Mouse (Mus musculus) urinary bladder, postnatal 36 days (tissue): ENCODE measurements around the gene Sh3bp5.

Experiments used
- DNase-seq, 2 experiments: peaks; one replicate each; pipeline ENCODE4 v3.0.0; 2022; ENCODE audit warnings: low spot score in 2 of 2, mixed read lengths in 1 of 2

Gene Sh3bp5

DNA sequence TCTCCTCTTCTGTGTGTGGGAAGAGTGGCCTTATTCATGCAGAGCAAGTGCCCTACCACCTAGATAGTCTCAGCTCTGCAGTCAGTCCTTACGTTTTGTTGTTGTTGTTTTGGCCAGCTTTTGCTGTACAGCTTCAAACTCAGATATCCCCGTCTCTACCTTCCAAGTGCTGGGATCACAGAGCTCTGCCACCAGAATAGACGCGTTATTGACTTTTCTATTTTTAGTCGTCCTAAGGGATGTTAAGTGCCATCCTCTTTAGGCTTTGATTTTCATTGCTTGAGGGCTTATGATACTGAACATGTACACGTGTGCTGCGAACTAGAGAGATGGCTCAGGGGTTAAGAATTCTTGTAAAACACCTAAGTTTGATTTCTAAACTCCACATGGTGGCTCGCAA lies 92.6 kb downstream of the Sh3bp5 start:
- DNase-seq, result no peak

DNA sequence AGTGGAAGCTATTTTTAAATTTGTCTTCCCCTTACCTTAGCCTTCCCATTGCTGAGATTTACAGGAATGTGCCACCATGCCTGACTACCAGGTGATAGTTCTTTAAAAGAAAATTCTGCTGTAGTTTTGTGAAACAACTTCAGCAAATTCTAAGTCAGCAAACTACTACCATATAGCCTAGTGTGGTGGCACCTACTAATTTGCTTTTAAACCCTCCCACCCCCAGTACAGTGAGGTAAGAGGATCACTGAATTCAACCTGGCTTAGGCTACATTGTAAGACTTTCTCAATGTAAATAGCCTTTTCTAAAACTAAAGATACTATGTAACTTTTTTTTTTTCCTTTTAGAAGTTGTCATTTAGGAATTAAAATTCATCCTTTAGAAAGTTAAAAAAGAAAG lies 97.9 kb downstream of the Sh3bp5 start:
- no peak for DNase-seq

DNA sequence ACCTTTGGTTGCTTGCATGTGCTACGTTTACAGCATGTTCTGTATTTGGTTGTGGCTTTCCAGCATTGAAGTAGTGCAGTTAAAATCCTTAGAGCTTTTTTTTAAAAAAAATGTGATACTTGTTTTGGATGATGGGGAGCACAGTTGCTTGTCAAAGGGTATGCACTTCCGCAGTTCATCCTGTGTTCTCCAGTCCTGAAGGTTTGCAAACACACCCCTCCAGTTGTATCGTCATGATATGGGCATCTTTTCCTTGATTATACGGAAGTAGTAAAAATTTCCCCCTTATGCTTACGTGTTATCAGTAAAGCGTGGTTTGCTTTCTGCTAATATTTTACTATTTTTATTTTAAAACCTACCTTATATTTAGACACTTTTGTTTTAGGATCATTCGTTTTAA lies 98.5 kb downstream of the Sh3bp5 start:
- DNase-seq, result no peak

DNA sequence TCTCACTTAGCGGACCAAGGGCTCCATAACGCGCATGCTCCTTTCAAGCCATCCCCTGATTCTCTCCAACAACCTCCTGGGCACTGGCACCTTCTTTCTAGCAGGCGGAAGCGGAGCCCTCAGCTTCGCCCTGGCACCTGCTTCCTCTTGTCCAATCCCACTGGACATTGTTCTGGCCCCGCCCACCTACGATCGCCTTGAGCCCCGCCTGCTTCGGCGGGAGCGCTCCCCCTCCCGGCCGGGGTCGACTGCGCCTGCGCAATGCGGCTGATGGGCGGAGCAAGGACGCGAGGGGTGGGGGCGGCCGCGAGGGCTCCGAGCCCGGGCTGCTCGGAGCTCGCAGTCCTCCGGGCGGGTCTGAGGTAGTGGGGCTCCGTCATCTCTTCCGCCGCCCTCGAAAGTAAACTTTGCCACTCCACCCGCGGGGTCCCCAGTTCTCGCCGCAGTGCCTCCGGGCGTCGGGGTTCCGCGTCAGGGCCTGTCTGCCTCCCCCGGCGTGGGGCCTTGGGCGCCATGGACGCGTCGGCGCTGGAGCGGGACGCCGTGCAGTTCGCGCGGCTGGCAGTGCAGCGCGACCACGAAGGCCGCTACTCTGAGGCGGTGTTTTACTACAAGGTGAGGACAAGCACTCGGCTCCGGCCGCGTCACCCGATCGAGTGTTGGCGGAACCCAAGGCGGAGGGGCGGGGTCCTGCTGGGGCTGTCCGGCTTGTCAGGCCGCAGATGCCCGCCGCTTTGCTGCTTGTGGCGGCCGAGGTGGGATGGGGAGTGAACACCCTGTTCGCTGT lies 99.3 kb downstream of the Sh3bp5 start, which contains the start of gene Capn7:
Capn7 (plus strand) TSS at position 270 of the 787 bp plus-strand sequence.
- peak; percentile 96 to 98 for DNase-seq

GRCm38 (mm10) chr14:31335765-31336164 lies 100.1 kb downstream of the Sh3bp5 start:
- DNase-seq, result no peak

- DNase-seq, result no peak
Observed at GRCm38 (mm10) chr14:31330957-31331356, 104.9 kb downstream of the Sh3bp5 start.

DNA sequence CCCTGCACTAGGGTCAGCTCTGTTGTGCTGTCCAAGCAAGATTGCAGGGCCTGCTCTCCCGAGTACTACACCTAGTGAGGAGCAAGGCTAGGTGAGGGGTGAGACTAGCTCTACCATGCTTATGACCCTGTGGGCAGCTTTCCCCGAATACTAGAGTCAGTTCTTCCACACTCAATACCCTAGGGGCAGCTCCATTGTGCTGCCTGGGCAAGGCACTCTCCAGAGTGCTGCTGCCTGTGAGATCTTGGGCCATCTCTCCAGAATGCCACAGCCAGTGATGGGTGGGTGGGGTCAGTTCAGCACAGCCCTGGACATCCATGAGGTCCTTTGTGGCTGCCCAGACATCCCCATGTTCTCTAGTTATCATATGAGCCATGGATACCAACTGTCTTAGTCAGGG lies 106.1 kb downstream of the Sh3bp5 start:
- DNase-seq, result no peak

DNA sequence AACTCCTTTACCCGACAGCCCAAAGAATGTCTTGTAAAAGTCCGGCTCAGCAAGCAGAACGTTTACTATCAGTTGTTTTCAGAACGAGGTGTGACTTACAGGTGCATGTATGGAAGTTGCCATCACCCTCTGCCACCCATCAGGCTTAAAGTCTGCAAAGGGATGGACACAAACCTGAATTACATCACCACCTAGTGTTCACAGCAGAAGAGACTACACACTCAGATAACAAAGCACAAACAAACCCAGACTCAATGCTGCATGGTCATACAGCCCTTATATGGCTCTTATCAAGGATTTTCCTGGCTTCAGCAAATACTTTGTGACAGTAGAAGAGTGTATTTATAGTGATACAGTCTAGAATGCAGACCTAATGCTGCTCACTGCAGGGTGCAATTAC lies 108.2 kb downstream of the Sh3bp5 start:
- no peak for DNase-seq

GRCm38 (mm10) chr14:31327196-31327595 lies 108.7 kb downstream of the Sh3bp5 start:
- no peak for DNase-seq

DNA sequence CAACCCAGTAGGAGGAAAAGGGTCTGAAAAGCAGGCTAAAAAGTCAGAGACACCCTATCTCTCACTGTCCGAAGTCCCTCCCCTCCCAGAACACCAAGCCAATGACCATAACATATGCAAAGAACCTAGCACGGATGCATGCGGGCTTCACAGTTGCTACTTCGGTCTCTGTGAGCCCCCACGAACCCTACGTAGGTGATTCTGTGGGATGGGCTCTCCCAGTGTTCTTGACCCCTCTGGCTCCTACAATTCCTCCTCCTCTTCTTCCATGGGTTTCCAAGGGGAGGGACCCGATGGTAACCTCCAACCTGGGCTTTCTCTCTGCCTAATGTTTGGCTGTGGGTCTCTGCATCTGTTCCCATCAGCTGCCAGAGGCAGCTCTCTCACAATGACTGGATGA lies 109.1 kb downstream of the Sh3bp5 start:
- no peak for DNase-seq

DNA sequence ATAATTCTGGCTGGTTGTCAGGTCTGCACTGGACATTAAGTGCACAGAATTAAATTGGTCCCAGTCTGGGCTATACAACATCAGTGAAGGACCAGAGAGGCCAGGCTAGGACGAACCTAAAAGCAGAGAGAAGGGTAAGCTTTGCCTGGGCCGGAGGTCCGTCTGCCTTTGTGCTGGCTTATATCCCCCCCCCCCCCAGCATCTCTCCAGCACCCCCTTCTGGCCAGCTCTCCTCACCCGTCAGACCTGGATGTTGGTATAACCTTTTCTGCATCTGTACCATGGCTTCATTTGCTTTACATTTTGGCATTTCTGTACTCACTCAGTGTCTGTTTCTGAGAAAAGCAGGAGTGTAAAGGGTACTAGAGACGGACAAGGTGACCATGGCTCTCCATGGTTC lies 110.3 kb downstream of the Sh3bp5 start:
- no peak for DNase-seq

- no peak for DNase-seq
Observed at GRCm38 (mm10) chr14:31324851-31325250, 111.0 kb downstream of the Sh3bp5 start.

GRCm38 (mm10) chr14:31323849-31324792 lies 111.8 kb downstream of the Sh3bp5 start, which contains the start of gene Dnah1:
Dnah1 (minus strand) TSS chr14:31323896.
- DNase-seq, result peak; percentile 13 to 39

DNA sequence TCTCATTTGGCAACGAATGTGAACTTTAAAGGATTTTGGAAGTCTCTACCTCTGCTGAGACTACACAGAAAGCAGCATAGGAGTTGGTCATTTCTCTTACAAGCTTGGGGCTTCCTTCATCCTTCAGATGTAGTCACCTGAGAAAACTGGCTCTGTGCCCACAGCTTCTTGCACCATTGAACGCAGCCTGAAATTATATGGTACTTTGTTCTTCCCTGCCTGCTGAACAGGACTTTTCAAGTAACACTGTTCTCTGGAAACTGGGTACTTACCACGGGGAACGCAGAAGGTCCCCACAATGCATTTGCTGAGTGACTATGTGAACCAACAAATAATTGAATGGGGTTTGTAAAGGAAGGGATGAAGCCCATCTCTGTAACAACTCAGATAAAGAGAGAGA lies 112.7 kb downstream of the Sh3bp5 start:
- DNase-seq, result no peak

DNA sequence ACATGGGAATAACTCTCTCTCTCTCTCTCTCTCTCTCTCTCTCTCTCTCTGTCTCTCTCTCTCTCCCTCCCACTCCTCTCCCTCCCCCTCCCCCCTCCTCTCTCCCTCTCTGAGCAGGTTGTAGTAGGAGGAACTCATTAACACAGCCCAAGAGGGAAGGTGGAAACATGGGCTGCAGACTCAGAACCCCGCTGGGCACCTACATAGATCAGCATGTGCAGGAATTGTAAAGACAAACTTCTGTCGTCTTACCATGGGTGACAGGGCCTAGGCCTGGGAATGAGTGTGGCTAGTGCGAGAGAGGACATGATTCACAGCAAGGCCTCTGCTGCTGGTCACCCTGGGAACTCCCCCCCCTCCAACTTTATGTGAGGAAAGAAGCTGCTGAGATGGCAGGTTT lies 113.7 kb downstream of the Sh3bp5 start:
- no peak for DNase-seq

DNA sequence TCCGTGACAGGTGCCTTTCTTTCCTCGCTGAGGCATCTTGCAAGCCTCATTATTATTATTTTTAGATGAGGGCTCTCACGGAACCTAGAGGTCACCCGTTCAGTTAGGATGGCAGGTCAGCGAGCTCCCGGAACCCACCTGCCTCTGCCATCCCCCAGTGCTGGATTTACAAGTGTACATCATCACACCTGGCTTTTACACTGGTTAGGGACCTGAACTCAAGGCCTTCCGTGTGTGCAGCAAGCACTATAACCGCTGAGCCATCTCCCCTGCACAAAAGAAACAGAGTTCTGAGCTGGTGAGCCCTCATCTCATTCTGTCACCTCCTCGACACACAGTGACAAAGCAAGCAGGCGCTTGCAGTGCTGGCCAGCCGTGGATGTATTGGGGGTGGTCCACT lies 114.7 kb downstream of the Sh3bp5 start:
- no peak for DNase-seq

- DNase-seq, result no peak
Observed at GRCm38 (mm10) chr14:31319546-31319945, 116.3 kb downstream of the Sh3bp5 start.

DNA sequence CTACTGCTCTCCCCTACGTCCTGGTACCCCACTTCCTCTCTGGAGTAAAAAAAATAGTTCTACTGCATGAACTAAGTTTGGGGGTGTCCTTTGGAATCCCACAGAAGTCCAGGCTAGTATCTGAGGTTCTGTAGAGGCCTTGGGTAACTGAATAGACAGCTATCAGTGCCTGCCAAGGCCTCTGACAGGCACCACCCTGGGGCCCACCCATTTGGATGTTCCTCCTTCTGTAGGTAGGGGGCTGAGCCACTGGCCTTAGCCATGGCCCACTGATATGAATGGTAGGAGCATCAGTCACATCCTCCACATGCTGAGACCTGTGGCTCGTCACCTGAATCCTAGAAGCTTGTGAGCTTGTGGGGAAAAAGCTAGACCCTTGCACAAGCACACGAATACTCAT lies 118.1 kb downstream of the Sh3bp5 start:
- no peak for DNase-seq

DNA sequence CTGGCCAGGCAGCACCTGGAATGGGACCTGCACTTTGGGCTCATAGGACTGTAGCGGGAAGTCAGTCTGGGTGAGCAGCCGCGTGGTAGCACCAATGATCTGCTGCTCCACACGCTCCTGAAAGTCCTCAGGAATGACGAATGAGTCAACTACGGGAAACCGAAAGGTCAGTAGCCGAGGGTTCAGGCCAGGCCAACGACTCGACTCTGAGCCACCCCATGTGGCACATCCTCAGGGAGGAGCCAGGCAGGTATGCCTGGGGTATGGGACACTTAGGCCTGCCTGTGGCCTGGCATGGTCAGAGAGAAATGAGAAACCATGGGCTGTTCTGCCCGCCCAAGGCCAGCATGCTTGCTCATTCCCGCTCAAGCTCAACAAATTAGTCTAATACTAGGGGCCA lies 119.3 kb downstream of the Sh3bp5 start:
- no peak for DNase-seq

DNA sequence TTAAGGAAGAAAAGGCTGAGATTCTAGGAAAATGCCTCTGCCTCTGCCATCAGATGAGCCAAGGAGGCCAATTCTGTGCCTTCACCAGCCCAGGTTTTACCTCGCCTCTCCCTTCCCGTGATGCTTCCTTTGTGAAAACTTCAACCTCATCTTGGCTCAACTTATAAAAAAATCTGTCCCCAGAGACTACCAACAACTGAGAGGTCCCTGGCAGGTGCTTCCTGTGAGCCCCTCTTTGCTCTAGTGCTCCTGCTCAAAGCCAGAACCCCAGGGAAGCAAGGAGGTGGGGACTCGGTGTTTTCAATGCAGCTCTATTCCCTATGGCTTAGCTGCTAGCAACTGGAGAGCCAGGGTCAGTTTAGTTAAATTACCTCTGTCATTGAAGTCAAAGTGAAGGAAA lies 122.7 kb downstream of the Sh3bp5 start:
- DNase-seq, result no peak
